Mouse (Mus musculus) heart, adult 8-10 months (tissue): ENCODE measurements around the gene Thap2. TPM values are rescaled to one million over a fixed set of nuclear protein-coding genes. Genes with fewer than 3 reads are reported as not detected.

Experiments used
- DNase-seq: peaks from one replicate; pipeline ENCODE4 v3.0.0; 2022; ENCODE audit warnings: low spot score
- total RNA-seq, 4 experiments: library from RNA; stranded (reverse); gene quantifications; 2 replicates each; pipeline ENCODE4 v1.2.4; 2022

The Thap2 gene
- total RNA-seq, 4 experiments from 2014 or later, result 5.2 to 10.6 (median 7.1) TPM

DNA sequence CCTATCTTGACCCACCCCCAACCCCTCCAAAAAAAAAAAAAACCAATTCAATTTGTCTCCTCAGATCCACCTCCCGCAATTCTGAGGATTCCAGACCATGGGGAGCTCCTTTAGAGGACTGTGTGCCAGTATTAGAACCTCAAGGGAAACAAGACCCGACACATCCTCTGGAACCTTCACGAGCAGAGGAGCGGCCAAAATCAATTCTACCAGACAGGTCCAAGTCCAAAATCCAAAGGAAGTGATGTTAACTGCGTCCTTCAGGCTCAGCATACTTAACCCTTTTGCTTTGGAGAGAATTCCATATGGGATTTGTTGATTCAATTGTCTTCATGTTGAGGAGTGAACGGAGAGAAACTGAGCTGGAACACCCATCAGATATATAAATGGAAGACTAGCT is 29.2 kb downstream of the Thap2 start:
- DNase-seq, result no peak

DNA sequence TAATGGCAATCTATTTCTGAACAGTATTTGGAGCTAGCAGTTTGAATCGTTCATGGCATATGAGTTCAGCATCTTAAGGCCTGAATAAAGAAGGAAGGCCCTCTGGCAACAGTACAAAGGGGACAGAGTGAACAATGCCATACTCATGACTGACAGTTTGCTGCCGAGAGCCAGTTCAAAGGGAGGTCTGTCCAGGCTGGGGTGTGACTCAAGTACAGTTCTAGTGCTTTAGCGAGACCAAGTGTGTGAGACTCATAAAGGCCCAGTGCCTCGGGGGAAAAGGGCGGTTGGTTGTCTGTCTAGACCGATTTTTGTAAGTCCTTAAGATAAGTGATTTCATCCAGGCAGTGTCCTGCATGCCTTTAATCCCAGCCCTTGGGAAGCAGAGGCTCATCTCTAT is 29.7 kb downstream of the Thap2 start:
- DNase-seq, result no peak

GRCm38 (mm10) chr10:115350810-115351397 is 33.3 kb downstream of the Thap2 start:
- DNase-seq, result no peak

- no peak for DNase-seq
Measured at GRCm38 (mm10) chr10:115349509-115349908, 34.7 kb downstream of the Thap2 start.

DNA sequence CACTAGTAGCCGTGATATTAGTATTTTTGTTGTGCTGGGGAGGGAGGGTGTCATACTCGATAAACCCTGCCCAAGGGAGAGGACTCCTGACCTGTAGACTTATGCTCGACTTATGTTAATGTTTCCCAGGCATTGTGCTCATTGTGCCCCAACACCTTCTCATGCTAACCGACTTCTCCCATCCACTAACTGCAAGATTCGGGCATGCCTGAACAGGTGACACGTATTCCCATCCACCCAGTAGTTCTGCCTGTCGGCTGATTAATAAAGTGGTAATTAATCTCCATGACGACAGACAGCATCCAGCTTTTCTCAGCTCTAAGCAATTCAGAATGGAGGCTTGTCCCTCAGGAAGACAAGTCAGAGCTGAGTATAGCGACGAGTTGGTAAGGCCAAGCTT is 35.2 kb downstream of the Thap2 start:
- no peak for DNase-seq

DNA sequence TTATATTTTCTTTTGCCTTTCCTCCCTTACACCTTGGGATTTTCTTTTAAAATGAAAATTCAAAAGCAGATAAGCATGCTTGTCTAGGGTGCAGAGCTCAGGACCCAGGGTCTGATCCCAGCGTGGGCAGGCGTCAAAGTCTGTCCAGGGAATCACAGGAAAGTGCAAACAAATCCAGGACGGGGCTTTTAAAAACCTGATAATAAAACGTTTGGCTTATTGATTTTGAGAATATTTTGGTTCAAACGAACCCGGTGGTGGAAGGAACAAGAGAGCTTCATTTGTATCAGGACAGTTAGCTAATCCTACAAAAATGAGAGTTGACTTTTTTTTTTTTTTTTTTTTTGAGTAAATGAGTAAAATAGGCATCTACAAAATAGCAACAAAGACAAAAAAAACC is 36.1 kb downstream of the Thap2 start:
- no peak for DNase-seq

GRCm38 (mm10) chr10:115346444-115346843 is 37.8 kb downstream of the Thap2 start:
- no peak for DNase-seq

- no peak for DNase-seq
Measured at GRCm38 (mm10) chr10:115342771-115343425, 41.3 kb downstream of the Thap2 start.

DNA sequence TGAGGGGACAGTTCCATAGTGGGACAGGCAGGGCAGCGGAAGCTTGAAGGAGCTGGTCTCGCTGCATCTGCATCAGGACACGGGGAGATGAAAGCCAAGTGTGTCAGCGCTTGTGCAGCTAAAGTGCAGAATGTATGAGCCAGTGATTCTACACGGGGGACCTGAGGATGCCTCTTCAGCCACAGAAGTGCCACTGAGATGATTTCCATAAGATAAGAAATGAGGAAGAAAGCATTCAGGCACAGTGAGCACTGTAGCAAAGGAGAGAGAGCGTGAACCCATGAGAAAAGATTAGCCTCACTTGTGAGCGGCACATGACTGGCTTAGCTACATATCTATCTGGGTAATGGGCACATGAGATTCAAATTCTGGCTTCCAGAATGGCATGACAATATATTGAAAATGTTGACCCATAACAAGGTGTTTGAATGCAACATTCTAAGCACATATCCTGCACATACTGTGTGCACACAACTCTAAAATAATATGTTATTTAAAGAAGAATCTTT is 44.4 kb downstream of the Thap2 start:
- DNase-seq, result no peak

DNA sequence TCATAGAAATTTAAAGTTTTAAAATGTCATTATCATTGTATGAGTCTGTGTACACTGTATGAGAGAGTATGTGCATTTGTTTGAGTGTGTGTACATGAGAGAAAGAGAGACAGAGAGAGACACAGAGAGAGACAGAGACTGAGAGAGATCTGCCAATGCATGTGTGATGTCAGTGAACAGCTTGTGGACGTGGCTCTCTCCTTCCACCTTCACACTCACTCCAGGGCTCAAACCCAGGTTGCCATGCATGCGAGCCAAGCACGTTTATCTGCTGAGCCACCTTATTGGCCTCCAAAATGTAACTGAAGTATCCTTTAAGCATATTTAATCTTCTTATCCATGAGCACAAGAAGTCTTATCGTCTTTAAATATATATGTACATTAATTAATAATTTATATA is 47.3 kb downstream of the Thap2 start:
- DNase-seq, result no peak

DNA sequence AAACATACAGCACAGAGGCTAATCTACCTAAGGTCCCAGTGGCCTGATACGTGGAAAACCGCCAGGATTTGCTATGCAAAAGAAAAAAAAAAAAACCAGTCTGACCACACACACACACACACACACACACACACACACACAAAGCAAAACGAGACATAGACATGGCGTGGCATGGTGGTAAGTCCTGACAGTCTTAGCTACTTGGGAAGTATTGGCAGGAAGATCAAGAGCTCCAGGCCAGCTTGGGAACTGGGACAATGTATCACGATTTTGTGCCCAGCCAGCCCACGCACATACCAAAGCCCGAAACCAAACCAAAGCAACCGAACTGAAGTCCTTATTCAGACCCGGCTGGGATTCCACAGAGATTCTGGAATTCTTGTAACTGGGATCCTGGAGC is 50.7 kb downstream of the Thap2 start:
- DNase-seq, result no peak

DNA sequence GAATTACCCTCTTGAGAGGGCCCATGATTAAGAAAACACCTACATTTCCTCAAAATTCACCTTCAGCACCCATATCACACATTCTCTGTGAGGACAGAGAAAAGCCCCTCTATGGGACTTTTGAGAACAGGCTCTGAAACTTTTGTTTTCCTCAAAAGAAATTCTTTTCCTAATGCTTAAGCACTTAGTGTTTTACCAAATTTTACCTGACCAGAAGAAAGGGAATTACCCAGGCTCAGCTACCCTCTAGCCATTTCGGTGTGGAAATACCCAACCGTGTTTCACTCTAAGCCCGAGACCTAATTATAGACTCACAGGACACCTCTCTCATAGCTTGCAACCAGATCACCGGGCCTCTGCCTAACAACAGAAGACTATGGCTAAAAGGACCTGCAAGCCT is 51.2 kb downstream of the Thap2 start:
- no peak for DNase-seq

DNA sequence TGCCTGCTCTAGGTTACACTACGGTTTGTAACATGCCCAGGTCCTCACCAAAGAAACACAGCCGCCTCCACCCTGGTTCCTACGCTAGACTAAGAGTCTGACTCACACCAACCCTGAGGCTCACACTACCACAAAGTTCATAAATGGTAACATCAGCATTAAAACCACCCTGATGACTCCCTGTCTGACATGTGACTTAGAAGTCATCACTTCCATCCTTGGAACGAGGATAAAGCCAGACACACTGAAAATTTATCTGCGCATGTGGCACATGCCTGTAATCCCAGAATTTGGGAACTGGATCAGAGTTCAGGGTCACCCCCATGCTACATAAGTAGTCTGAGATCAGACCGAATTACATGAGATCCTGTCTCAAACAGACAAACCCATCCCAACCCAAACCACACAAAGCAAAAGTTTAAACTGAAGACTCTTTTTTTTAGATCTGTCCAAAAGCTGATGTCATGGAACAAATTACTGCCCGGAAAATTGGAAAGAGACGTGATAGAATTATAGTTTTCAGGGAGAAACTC is 51.8 kb downstream of the Thap2 start:
- peak; percentile 60 for DNase-seq

DNA sequence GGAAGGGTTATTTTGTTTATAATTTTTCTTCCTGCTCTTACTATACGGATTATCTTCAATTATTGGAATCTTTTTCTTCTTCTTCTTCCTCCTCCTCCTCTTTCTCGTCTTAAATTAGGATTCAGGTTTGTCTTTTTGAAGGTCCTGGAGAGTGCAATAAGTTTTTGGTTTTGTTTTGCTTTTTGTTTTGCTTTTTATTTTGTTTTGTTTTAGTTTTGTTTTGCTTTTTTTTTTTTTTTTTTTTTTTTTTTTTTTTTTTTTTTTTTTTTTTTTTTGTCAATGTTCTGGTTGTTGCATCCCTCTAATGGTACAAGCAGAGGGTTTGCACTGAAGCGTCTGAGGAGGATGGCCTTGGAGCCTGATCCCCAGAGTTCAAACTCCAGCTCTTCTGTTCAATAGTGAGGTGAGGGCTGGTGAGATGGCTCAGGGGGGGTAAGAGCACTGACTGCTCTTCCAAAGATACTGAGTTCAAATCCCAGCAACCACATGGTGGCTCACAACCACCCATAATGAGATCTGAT is 55.2 kb downstream of the Thap2 start:
- no peak for DNase-seq

DNA sequence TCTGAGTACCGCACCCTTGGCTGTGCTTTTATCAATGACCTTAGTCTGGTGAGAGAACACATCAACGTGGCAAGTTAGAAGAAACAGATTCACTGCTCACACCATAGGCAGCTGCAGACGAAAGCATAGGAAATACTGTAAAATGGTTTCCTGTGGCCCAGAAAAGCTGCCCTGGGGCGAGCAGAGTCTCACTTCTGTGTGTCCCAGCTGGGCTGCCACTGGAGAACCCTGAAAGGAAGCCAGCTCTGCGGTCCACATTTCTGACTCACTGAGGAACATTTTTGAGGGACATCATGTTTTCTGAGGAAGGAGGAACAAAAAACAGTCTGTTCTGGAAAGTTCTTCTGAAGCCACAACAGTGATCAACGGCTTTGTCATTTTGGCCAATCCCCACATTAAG is 55.7 kb downstream of the Thap2 start:
- DNase-seq, result peak; percentile 76

DNA sequence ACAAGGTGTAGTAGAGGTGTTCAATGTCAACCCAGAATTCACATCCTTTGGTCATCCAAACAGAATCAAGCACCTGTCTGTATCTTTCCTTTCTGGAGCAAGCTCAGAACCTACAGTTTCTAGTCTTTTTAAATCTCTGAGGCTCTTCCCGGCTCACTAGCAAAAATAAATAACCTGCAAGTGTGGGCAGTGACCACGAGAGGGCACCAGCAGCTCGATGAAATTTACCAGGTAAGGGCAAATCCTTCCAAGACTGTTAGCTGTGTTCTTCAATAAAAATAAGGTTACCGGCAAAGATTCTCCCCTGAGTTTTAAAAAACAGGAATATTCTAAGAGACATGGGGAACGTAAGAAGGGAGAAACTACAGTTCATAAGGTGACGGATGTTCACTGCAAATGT is 60.9 kb downstream of the Thap2 start:
- DNase-seq, result peak; percentile 69

DNA sequence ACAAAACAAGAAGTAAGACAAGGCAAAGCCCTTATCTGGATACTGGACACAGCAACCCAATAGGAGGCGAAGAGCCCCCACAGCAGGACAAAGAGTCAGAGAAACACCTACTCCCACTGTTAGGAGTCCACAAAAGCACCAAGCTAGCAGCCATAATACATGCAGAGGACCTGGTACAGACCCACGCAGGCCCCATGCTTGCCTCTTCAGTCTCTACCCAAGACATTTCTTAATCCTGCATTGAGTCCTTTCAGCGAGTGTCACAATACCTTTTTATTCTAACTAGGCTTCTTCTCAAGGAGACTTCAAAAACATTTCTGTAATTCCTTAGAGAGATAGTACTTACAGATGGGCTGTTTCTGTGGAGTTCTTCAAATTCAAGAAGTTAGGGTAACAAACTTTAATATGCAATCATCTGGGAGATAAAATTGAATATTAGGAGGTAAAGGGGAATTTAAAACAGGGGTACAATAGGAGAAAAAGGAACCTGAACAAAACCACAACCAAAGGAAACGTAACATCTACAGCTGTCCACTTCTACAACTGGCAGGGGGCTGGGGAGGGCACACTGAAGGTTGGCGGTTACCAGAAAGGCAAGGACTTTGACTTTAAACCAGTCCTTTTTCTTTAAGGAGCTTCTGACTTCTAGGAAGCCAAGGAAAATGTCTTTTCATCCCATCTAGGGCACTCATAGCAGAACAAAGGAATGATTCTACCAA is 62.8 kb downstream of the Thap2 start:
- DNase-seq, result no peak

Other genes with a start within 250 kb of the Thap2 start
- gene Tph2, start 199.4 kb downstream of the Thap2 start, total RNA-seq, result not detected
- 10 to 100 TPM; 40.3 to 59.3 (median 47.3) TPM for gene Tbc1d15, start 133.0 kb downstream of the Thap2 start, total RNA-seq
- 10 to 100 TPM; 74.8 to 90.9 (median 80.1) TPM for gene Rab21, start 68.8 kb downstream of the Thap2 start, total RNA-seq
- gene Tmem19, start 21.9 kb downstream of the Thap2 start, total RNA-seq, result 10 to 100 TPM in 3 of 4 experiments, 1 to 10 TPM in 1; 9.9 to 12.7 (median 11.3) TPM
- gene Zfc3h1, start 516 bp upstream of the Thap2 start, total RNA-seq, result 10 to 100 TPM; 11.2 to 14.3 (median 13.8) TPM
- gene A930009A15Rik, start 185.5 kb upstream of the Thap2 start, total RNA-seq, result not detected
- not detected for gene Lgr5, start 203.3 kb upstream of the Thap2 start, total RNA-seq